Mouse (Mus musculus) lung, adult 2 months (tissue): ENCODE data around the gene Ddx52.

Experiments
- CTCF ChIP-seq: fragments of 200-500 bp; IDR thresholded peaks from 2 replicates; pipeline ENCODE4 v1.5.1; 2011; ENCODE audit warnings: mild to moderate bottlenecking, low read length, control low read depth; ENCODE audit not compliant: insufficient read depth
- POLR2A ChIP-seq: fragments of 200-500 bp; IDR thresholded peaks from 2 replicates; pipeline ENCODE4 v1.6.1; 2011; ENCODE audit warnings: low read depth, mild to moderate bottlenecking, control low read depth, low read length, borderline replicate concordance; ENCODE audit errors: extremely low read depth

DNA sequence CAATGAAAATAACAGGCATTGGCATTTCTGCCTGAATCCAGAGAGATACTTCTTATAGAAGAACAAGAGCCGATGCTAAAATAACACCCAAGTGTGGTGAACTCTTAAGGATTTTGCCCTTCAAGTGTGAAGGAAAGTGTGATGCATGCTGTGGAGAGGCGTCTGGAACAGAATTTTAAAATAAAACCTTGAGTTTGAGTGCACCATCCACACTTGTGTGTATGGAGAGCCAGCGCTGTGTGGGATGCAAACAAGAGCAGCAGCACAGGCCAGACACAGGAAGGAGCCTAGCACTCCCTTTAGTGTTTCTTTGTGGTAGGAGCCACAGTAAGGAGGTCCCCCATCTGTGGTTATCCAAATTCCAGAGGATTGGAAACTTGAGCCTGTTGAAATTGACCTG is 20.1 kb downstream of the Ddx52 start:
- no peak for TF ChIP-seq CTCF
- TF ChIP-seq POLR2A: no peak
